Mouse (Mus musculus) E14TG2a.4 (cell line): Measurements from ENCODE around the gene Ptprt.

ENCODE experiments used
- CTCF ChIP-seq: conservative IDR thresholded peaks from 2 replicates; pipeline ENCODE4 v1.5.1; 2014; ENCODE audit warnings: low read length
- POU5F1 ChIP-seq: IDR thresholded peaks from 2 replicates; pipeline ENCODE4 v1.6.1; 2014; ENCODE audit warnings: low read length, borderline replicate concordance

DNA sequence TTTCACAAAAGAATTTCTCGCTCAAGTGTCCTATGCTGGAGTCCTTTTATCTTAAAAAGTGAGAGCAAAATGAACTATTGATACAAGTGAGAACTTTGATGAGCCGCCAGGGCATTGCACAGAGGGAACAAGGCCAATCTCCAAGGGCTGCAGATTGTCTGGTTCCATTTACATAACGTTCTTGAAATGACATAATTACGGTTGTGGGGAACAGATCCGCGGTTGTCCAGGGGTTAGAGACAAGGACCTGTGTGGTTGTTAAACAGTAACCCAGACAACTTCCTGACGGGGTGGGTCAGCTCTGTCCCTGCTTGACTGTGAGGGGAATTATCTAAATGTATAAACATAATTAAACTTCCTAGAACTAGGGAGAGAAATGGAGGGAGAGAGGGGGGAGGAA, 129.3 kb downstream of the Ptprt start:
- TF ChIP-seq CTCF (no peak), POU5F1 (no peak)
